Mouse (Mus musculus): Measurements from ENCODE around the gene Fam181a.

DNA sequence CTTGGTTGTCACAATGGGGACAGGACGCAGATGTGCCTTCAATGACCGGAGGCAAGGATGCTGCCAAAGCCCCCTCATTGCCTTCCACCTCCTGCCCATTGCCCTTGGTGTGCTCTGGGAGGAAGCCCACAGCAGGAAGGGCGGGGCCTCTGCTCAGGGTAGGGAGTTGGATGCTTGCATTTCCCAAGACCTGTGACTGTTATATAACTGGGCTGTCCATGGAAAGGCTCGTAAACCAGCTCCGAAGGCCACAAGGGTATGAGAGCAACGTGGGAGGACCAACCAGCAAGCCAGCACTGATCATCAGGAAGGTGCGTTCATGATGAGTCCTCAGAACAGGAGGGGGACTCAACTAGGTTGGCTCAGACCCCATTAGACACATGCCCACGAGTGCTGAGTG, 50.0 kb downstream of the Fam181a start:
- no peak for TF ChIP-seq CTCF (IDR thresholded peaks at IDR 0.05; ENCODE audit: borderline replicate concordance, extremely low read depth, insufficient read depth, insufficient read length)
- no peak for TF ChIP-seq POLR2A (IDR thresholded peaks at IDR 0.05; ENCODE audit: borderline replicate concordance, extremely low read depth, insufficient read depth, insufficient read length, poor library complexity, severe bottlenecking)

Data from brain, embryonic 14.5 days (tissue).